Mouse (Mus musculus): ENCODE data around the gene Wnt3.
A peak's percentile ranks its signal among the peaks of the same experiment; 100 is the strongest.

Gene Wnt3

GRCm38 (mm10) chr11:103840834-103841233 is 66.9 kb downstream of the Wnt3 start:
- DNase-seq (ENCODE audit: extremely low spot score), result peak; percentile 79

- no peak for DNase-seq (ENCODE audit: extremely low spot score)
Measured at GRCm38 (mm10) chr11:103848287-103848686, 74.3 kb downstream of the Wnt3 start.

- DNase-seq (ENCODE audit: extremely low spot score), result no peak
Measured at GRCm38 (mm10) chr11:103852590-103853283, 78.8 kb downstream of the Wnt3 start.

GRCm38 (mm10) chr11:103853284-103853920 is 79.5 kb downstream of the Wnt3 start:
- no peak for DNase-seq (ENCODE audit: extremely low spot score)

- DNase-seq (ENCODE audit: extremely low spot score), result no peak
Measured at GRCm38 (mm10) chr11:103854294-103854693, 80.3 kb downstream of the Wnt3 start.

GRCm38 (mm10) chr11:103856641-103857040 is 82.7 kb downstream of the Wnt3 start:
- DNase-seq (ENCODE audit: extremely low spot score), result no peak

- no peak for DNase-seq (ENCODE audit: extremely low spot score)
Measured at GRCm38 (mm10) chr11:103858760-103859159, 84.8 kb downstream of the Wnt3 start.

GRCm38 (mm10) chr11:103859933-103860610 is 86.1 kb downstream of the Wnt3 start:
- no peak for DNase-seq (ENCODE audit: extremely low spot score)

- DNase-seq (ENCODE audit: extremely low spot score), result no peak
Measured at GRCm38 (mm10) chr11:103862951-103863350, 89.0 kb downstream of the Wnt3 start.

- DNase-seq (ENCODE audit: extremely low spot score), result no peak
Measured at GRCm38 (mm10) chr11:103864486-103864885, 90.5 kb downstream of the Wnt3 start.

GRCm38 (mm10) chr11:103865346-103865745 is 91.4 kb downstream of the Wnt3 start:
- no peak for DNase-seq (ENCODE audit: extremely low spot score)
